Mouse (Mus musculus) liver, embryonic 14.5 days (tissue): Measurements from ENCODE around the gene Ifitm5.

Experiments
- CTCF ChIP-seq: IDR thresholded peaks from 2 replicates; pipeline ENCODE4 v1.5.1; 2016; ENCODE audit warnings: antibody characterized with exemption, low read depth, control low read depth
- EP300 ChIP-seq: IDR thresholded peaks from 2 replicates; pipeline ENCODE4 v1.6.1; 2016; ENCODE audit warnings: antibody characterized with exemption, low read depth

DNA sequence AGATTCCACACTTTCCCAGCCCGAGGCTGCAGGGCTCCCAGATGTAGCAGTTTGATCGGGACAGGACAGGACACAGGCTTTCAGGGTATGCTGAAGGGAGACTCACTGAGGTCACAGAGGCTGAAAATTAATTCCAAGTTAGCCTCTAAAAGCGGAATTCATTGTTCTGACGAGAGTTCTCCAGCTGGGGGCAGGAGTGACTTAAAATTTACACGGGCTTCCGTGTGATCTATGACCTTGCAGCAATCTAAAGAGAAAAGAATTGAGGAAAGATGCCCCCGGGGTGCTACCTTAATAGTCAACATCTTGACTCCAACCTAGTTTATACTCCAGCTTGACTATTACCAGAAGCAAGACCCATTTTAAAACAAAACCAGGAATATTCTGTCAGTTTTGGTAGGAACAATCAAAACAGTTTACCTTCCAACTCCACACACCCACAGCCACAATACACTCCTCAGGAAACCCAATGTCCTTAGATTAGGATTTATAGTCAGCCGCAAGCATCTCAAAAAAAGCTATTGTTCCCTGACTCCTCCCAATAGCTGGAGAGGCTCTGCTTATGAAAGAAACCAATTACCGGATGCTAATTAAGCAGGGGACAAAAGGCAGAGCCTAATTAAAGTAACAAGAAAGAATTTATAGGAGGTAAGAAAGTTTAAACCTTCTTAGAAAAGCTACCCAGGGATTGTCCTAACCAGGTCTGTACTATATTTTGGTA is 9.2 kb upstream of the Ifitm5 start:
- TF ChIP-seq CTCF (0 out of 2 replicates have a peak, but pooled peaks have one; percentile 28), EP300 (no peak)
